Mouse (Mus musculus) MEL (cell line): ENCODE data around the gene Gm12185.
"Not testable (repeated sequence)": the region's sequence is repeated elsewhere in the genome, so short reads cannot be mapped to it uniquely, and the experiment has no call there.

Experiments
- CHD1 ChIP-seq: IDR thresholded peaks from 2 replicates; pipeline ENCODE4 v1.6.1; 2012; ENCODE audit warnings: low read depth, mild to moderate bottlenecking, inconsistent platforms, low read length, improper control_type of control experiment
- CTCF ChIP-seq, 3 experiments: IDR thresholded peaks in 2 of 3; conservative IDR thresholded peaks in 1 of 3; 2 replicates each; pipeline ENCODE4 v1.5.1; 2011 to 2012; ENCODE audit warnings: low read length in 3 of 3, low read depth in 2 of 3, mild to moderate bottlenecking in 2 of 3, improper control_type of control experiment in 1 of 3, inconsistent platforms in 1 of 3, mixed read lengths in 1 of 3, moderate library complexity in 1 of 3; ENCODE audit not compliant: control insufficient read depth in 1 of 3, insufficient read depth in 1 of 3, poor library complexity in 1 of 3, severe bottlenecking in 1 of 3
- EP300 ChIP-seq, 2 experiments: IDR thresholded peaks; 2 replicates each; pipeline ENCODE4 v1.6.1; 2011; ENCODE audit warnings: improper control_type of control experiment in 2 of 2, low read length in 2 of 2, low read depth in 1 of 2, mild to moderate bottlenecking in 1 of 2
- HCFC1 ChIP-seq: IDR thresholded peaks from 2 replicates; pipeline ENCODE4 v1.6.1; 2012; ENCODE audit warnings: low read depth, mild to moderate bottlenecking, inconsistent platforms, low read length, improper control_type of control experiment, moderate library complexity
- MEF2A ChIP-seq: IDR thresholded peaks from 2 replicates; pipeline ENCODE4 v1.6.1; 2014; ENCODE audit warnings: low read depth, mild to moderate bottlenecking, inconsistent platforms, low read length, improper control_type of control experiment; ENCODE audit not compliant: poor library complexity, insufficient replicate concordance, severe bottlenecking; ENCODE audit errors: extremely low read depth
- POLR2A ChIP-seq, 2 experiments: IDR thresholded peaks; 2 replicates each; pipeline ENCODE4 v1.6.1; 2011 to 2012; ENCODE audit warnings: low read length in 2 of 2, mild to moderate bottlenecking in 2 of 2, control low read depth in 1 of 2, improper control_type of control experiment in 1 of 2, low read depth in 1 of 2, moderate library complexity in 1 of 2; ENCODE audit not compliant: control insufficient read depth in 1 of 2, insufficient read depth in 1 of 2, poor library complexity in 1 of 2
- POLR2AphosphoS2 ChIP-seq: IDR thresholded peaks from 2 replicates; pipeline ENCODE4 v1.6.1; 2011; ENCODE audit warnings: low read length, improper control_type of control experiment
- SMC3 ChIP-seq: IDR thresholded peaks from 2 replicates; pipeline ENCODE4 v1.6.1; 2011; ENCODE audit warnings: low read depth, low read length, improper control_type of control experiment
- TAL1 ChIP-seq: IDR thresholded peaks from 2 replicates; pipeline ENCODE4 v1.6.1; 2012; ENCODE audit warnings: mild to moderate bottlenecking, inconsistent platforms, low read length, moderate library complexity, mixed read lengths
- USF1 ChIP-seq: IDR thresholded peaks from 2 replicates; pipeline ENCODE4 v1.6.1; 2014; ENCODE audit warnings: low read depth, mild to moderate bottlenecking, inconsistent platforms, low read length, improper control_type of control experiment, moderate library complexity
- ZC3H11A ChIP-seq: IDR thresholded peaks from 2 replicates; pipeline ENCODE4 v1.6.1; 2012; ENCODE audit warnings: low read depth, mild to moderate bottlenecking, inconsistent platforms, low read length, improper control_type of control experiment
- ZKSCAN1 ChIP-seq: IDR thresholded peaks from 2 replicates; pipeline ENCODE4 v1.6.1; 2012; ENCODE audit warnings: low read depth, mild to moderate bottlenecking, inconsistent platforms, low read length, improper control_type of control experiment, moderate library complexity

- not testable (repeated sequence) for TF ChIP-seq MEF2A; ZC3H11A; CTCF (IDR thresholded peaks at IDR 0.05 in 2 of 3, conservative IDR thresholded peaks at IDR 0.05 in 1 of 3; ENCODE audit: control insufficient read depth in 1 of 3, insufficient read depth in 1 of 3, low read depth in 2 of 3, low read length in 3 of 3, poor library complexity in 1 of 3, severe bottlenecking in 1 of 3); CHD1; ZKSCAN1; POLR2A (IDR thresholded peaks at IDR 0.05; ENCODE audit: control insufficient read depth in 1 of 2, insufficient read depth in 1 of 2, low read depth in 1 of 2, low read length in 2 of 2, poor library complexity in 1 of 2); HCFC1; TAL1; EP300 (IDR thresholded peaks at IDR 0.05; ENCODE audit: low read depth in 1 of 2, low read length in 2 of 2); SMC3; USF1; POLR2AphosphoS2
Observed at GRCm38 (mm10) chr11:48994018-48994417, 2.0 kb upstream of the Gm12185 start, which contains the start of gene Tgtp1.
